Mouse (Mus musculus) heart, postnatal 14 days (tissue): ENCODE results near the gene Rap2b. TPM values are rescaled to one million over a fixed set of nuclear protein-coding genes. Genes with fewer than 3 reads are reported as not detected.
A peak's percentile ranks its signal among the peaks of the same experiment; 100 is the strongest.

Source experiments
- DNase-seq, 2 experiments: peaks; one replicate each; pipeline ENCODE4 v3.0.0; 2021 to 2022
- intact Hi-C: fragments of 180-260 bp; cut with DNase I; formaldehyde crosslinking; loops from one replicate; pipeline ENCODE4 v1.15.1; 2025
- long read RNA-seq, 2 experiments: library from polyadenylated mRNA; stranded (forward); transcript quantifications; one replicate each; pipeline ENCODE4 v2.0.0; 2021
- total RNA-seq, 2 experiments: library from RNA; stranded (reverse); gene quantifications; 2 replicates each; pipeline ENCODE4 v1.2.3; 2021

Rap2b gene
- 1 to 10 TPM; 4.1 to 4.3 TPM for total RNA-seq
- long read RNA-seq, experiment 1, full-length matches to known transcripts = 9 of 9 reads
- long read RNA-seq, experiment 1, partial matches to known transcripts = 0 of 9 reads
- long read RNA-seq, experiment 1, other reads (novel, unspliced or antisense) = 0 of 9 reads
- long read RNA-seq, experiment 2, full-length matches to known transcripts = 6 of 6 reads
- long read RNA-seq, experiment 2, partial matches to known transcripts = 0 of 6 reads
- long read RNA-seq, experiment 2, other reads (novel, unspliced or antisense) = 0 of 6 reads

DNA sequence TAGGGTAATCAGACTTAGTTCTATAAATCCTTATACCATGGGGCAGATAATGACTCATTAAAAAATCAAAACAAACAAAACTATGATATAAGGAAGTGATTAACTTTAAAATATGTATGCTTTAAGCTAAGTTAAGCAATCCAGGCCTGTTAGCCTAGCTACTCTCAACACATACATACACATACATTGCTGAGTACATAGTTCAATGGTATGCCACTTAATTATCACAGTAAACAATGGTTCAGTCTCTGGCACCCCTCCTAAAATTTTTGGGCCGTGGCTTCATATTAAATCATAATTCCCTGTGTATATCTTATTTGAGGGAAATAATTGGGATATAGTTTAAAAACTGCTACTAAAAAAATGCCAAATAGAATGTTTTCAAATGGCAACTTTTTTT is at the start of gene Rap2b:
TSS of gene Rap2b (plus strand) at position 301 of the 400 bp plus-strand sequence.
- intact Hi-C loops = loop anchor here (10.0 kb wide), 1 partner anchor 97 kb away; no protein-coding TSS in a partner anchor
- DNase-seq = no peak

DNA sequence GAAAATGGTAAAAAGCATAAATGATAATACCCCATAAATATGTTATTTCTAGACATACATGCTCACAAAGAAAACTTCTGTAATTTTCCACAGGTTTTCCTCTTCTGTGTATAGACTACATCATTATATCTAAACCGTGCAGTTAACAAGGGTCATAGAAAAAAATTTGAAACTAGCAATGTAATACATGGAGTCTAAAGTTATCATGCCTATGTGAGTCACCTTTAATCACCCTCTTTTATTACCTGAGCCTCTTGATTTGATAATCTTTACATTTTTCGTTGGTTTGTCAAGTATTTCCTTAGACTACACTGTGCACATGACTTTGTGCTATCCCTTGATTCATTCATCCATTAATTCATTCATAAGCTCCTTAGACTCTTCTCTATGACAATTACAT is 46.4 kb upstream of the Rap2b start:
- DNase-seq = no peak
- intact Hi-C loops = no loop called here

DNA sequence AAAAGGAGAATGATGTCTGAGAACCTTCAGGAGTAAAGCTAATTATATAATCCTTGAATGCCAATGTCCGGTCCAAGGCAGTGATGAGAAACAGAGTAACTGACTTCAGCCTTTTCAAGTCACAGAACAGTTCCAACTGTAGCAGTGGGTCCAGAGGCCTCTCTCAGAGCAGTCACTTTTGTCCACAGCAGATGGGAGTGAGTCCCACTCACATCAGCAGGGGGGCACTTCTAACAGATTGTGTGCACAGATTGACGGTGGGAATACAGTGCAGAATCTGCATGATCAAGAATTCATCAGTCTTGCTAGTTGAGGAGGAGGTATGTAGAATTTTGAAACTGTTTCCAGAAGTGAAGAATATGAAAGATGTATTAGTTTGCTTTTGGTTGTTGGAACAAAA is 41.4 kb upstream of the Rap2b start:
- DNase-seq = no peak
- intact Hi-C loops = no loop called here

DNA sequence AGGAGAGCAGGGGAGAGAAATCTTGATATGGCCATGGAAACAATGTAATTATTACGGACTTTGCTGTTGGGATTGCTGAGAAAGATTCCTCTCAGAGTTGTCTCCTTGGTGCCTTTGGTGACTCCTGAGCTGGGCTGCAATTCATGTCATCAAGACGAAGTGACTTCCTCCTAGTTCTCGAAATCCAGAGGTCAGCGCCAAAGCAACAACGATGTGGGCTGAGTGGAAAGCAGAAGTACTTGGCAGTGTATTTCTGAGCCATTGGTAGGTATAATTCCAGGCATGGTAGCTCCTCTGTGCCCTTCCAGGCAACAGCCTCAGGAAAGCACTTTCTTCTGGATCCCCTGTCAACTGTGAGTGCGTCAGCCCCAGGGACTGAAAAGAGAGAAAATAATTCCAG is 39.8 kb upstream of the Rap2b start:
- intact Hi-C loops = no loop called here
- DNase-seq = no peak

- no peak for DNase-seq
- intact Hi-C loops = no loop called here
Observed at GRCm38 (mm10) chr3:61336205-61336604, 25.2 kb upstream of the Rap2b start.

DNA sequence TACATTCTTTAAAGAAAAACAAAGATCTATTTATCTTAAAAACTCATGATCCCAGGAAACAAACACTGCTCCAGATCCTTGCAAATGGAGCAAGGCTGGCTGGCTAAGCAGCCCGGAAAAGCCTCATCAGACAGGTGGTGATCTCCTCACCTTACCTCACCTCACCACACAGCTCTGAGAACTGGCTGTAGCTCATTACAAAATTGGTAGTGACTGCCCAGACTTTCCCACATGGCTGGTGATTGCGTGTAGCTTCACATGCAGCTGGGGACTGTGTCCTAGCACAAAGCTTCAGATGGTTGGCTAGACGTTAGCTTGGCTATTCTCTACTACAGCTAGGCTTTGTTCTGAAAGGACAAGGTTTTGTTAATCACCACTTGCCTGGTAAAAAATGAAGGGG is 24.2 kb upstream of the Rap2b start:
- intact Hi-C loops = no loop called here
- no peak for DNase-seq

DNA sequence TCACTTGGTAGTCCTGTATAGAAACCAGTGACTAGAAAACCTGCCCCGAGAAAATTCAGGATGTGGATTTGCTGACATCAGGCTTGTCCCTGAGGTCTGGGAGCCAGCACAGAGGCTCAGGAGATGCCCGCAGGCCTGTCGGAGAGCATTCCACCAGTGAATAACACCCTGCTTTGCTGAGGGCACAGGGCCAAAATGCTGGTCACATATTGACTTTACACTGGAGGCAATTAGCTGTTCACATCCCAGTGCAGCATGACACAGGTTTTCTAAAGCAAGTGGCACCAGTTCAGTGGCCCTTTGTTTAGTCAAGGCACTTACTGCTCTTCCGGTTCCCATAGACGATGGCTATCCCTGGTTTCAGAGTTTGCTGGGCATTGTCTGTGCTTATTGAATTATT is 21.1 kb upstream of the Rap2b start:
- intact Hi-C loops = no loop called here
- no peak for DNase-seq

DNA sequence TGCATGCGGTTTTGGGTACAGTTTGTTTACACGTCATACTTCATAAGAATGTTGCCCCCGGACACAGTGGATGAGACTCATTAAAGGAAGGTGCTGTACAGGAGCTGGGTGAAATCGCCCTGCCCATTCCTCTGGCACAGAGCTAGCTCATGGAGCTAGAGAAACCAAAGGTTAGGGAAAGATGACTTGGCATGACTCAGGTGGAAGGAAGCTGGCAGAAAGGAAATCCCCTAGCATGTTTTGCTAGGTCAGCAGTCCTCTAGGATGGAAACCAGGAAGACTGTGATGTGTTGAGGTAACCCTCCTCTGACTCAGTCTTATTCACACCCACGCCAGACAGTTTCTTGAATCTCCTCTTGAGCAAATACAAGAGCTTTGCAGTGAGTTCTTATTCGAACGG is 17.4 kb upstream of the Rap2b start:
- intact Hi-C loops = no loop called here
- no peak for DNase-seq

- intact Hi-C loops = no loop called here
- DNase-seq = no peak
Observed at GRCm38 (mm10) chr3:61345636-61346035, 15.8 kb upstream of the Rap2b start.

GRCm38 (mm10) chr3:61348036-61348614 is 13.3 kb upstream of the Rap2b start:
- intact Hi-C loops = no loop called here

DNA sequence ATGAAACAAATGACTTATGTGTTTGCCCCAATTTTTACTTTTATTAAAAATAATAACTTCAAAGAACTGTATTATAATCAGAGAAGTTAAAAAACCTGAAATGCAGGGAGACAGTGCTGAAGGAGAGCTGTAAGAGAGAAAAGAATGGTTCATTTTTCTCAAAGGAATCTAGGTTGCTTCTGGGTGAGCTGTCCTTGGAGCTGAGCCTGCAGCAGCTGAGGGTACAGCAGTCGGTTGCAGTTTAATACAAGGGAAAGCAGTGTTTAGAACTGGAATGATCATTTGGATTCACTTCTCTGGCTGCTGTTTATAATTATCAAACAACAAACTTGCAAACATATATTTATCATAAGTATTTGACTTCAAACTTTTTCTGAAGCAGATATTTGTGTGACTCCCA is 12.0 kb upstream of the Rap2b start:
- no peak for DNase-seq
- intact Hi-C loops = no loop called here

More at GRCm38 (mm10) chr3:61348036-61348614, 13.3 kb upstream of the Rap2b start:
- DNase-seq = no peak

GRCm38 (mm10) chr3:61355464-61355863 is 6.0 kb upstream of the Rap2b start:
- intact Hi-C loops = no loop called here
- no peak for DNase-seq

- peak; percentile 15 to 47 for DNase-seq
- intact Hi-C loops = no loop called here
Observed at GRCm38 (mm10) chr3:61358107-61358506, 3.3 kb upstream of the Rap2b start.

DNA sequence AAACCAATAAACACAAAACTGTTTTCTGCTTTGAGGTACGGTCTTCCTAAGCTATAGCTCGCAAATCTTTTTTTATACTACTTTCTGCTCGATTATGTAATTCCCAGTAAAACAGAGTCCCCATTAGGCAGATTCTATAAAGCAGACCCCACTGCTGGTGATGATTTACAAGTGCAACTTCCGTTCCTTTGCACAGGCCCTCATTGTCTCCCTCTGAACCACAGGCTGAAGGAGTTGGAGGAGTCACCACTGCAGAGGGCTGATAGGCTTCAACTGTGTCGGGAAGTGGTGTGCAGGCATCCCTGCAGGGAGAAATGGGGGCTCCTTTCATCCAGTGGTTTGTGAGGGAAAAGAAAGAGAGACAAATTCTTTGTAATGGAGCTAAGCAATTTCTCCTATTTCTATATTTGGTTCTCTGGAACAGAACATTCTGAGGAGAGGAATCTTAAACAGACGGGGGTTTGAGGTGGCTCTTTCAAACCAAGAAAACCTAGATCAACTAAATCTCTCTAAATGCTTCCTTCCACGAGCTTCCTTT is 2.6 kb upstream of the Rap2b start:
- intact Hi-C loops = no loop called here
- no peak for DNase-seq

GRCm38 (mm10) chr3:61362821-61363160 is 1.4 kb downstream of the Rap2b start:
- intact Hi-C loops = loop anchor here (10.0 kb wide), 1 partner anchor 98 kb away; no protein-coding TSS in a partner anchor
- peak in 1 of 2 experiments; percentile 44 for DNase-seq

DNA sequence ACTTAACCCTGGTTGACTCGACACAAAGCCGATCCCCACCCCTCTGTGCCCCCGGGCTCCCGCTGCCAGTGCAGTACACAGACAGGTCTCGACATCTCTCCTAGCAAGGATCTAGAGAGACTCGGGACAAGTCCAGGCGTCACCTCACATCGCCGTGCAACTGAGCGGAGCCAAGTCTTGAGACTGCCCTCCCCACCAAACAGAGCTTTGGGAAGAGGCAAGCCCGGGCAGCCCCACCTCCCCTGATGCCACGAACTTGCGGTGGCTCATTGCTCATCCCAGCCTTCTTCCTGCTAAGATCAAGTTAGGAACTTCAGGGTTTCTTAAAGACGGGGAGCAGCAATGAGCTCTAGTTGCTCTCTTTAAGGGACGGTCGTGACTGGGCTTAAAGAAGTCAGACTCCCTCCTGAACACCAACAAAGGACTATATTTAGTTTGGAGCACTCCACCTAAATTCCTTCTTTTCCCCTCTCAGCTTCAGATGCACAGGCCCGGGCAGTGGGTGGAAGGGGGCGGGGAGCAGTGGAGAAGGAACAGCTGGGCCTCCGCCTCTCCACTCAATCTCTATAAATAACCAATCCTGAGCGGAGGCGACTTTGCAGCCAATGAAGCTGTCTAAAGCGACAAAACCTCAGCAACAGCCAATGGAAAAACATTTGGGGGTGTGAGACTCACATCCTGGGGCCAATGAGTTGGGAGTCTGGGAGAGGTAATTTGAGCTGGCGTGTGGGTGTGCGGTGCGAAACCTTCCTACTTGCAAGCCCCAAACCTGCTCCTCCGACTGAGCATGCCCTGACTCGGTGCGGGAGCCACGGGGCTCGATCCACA is 1.9 kb downstream of the Rap2b start:
- peak; percentile 90 to 91 for DNase-seq
- intact Hi-C loops = loop anchor here (10.0 kb wide), 1 partner anchor 99 kb away; no protein-coding TSS in a partner anchor

DNA sequence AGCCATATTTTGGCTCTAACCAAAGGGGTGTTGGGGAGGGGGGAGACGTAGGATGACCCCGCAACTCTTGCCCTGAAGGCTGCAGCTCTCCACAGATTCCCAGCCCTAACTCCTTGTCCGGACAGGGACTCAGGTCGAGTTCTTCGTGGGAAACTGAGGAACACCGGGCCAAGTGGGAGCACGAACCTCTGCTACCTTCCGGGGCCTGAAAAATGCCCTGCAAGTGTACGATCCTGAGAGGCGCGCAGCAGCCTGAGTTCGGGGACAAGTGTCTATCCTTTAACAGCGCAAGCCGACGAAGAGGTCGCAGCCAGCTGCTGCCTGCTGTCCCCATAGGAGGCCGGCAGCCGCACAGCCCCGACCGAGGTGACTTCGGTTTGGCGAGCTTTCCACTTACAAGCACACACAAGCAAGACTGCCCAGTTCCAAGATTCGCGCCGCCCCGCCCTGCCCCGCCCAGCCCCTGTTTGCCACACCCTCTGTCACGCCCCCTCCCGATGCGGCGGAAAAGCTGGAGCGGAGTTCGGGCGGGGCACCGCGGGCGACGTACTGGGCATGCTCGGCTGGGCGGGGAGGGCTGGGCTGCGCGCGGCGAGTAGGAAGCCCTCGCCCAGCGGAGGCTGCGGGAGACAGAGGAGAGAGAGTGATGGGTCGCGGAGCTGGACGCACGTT is 2.7 kb downstream of the Rap2b start:
- intact Hi-C loops = loop anchor here (10.0 kb wide), 1 partner anchor 99 kb away; no protein-coding TSS in a partner anchor
- peak; percentile 95 to 96 for DNase-seq

- intact Hi-C loops = loop anchor here (10.0 kb wide), 1 partner anchor 100 kb away; no protein-coding TSS in a partner anchor
Observed at GRCm38 (mm10) chr3:61364661-61364977, 3.2 kb downstream of the Rap2b start.

DNA sequence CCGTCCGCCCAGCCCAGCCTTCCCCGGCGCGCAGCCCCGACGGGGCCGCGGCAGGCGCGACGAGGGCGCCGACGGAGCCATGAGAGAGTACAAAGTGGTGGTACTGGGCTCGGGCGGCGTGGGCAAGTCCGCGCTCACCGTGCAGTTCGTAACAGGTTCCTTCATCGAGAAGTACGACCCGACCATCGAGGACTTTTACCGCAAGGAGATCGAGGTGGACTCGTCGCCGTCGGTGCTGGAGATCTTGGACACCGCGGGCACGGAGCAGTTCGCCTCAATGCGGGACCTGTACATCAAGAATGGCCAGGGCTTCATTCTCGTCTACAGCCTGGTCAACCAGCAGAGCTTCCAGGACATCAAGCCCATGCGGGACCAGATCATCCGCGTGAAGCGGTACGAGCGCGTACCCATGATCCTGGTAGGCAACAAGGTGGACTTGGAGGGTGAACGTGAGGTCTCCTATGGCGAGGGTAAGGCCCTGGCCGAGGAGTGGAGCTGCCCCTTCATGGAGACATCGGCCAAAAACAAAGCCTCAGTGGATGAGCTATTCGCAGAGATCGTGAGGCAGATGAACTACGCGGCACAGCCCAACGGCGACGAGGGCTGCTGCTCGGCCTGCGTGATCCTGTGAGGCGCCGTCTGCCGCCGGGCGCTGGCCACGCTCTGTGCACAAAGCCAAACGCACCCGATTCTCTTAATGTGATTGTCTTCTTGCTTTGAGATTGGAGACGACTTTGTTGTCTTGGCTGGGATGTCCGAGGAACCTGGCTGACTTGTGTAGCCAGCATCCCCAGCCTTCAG is 3.7 kb downstream of the Rap2b start:
- intact Hi-C loops = loop anchor here (10.0 kb wide), 1 partner anchor 100 kb away; no protein-coding TSS in a partner anchor
- DNase-seq = peak; percentile 49 to 55

More at GRCm38 (mm10) chr3:61364661-61364977, 3.2 kb downstream of the Rap2b start:
- DNase-seq = no peak
